Mouse (Mus musculus): ENCODE data around the gene Spata45. TPM values are rescaled to one million over a fixed set of nuclear protein-coding genes. Genes with fewer than 3 reads are reported as not detected.

The Spata45 gene
- polyA plus RNA-seq, 1 experiment from 2014 or later: not detected

DNA sequence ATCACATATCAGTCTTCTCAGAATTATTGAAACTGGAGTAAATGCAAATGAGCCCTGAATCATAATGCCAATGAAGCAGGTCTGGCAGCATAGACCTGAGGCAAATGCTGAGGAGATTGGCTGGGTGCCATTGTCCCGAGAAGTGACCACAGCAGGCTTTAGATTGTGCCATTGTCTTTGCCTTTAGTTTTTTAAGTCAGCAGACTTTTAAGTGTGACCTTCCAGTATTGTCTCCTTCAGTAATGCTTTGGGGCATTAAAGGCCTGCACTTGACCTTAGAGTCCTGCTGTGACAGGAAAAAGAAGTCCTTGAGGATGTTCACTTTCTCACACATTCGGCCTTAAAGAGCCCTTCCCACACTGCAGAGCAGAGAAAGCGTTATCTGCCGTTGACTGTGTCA is 33.8 kb downstream of the Spata45 start:
- H3K4me3 ChIP-seq (replicated peaks; ENCODE audit: low read length): no peak overlapping the region
- no peak overlapping the region for H3K9ac ChIP-seq
- no peaks in the 10 kb centered on the region for H3K4me1 ChIP-seq (replicated peaks; ENCODE audit: control insufficient read depth, insufficient read depth, low read length)
- DNase-seq (ENCODE audit: low spot score): no peak
- H3K36me3 ChIP-seq (replicated peaks; ENCODE audit: control insufficient read depth, insufficient read depth): peaks cover 8% of the 10 kb centered on the region; the same call in 1 of the 2 replicates
- H3K27ac ChIP-seq: no peak overlapping the region
- no peak overlapping the region for H3K4me2 ChIP-seq (replicated peaks)
- no peaks in the 10 kb centered on the region for H3K9me3 ChIP-seq (ENCODE audit: control insufficient read depth, low read length)
- no peaks in the 10 kb centered on the region for H3K27me3 ChIP-seq (ENCODE audit: control insufficient read depth, insufficient read depth, low read length)
- 87% methylated on average over 4 of the region's 4 CpGs for WGBS
- no peak for ATAC-seq (ENCODE audit: low FRiP score)

DNA sequence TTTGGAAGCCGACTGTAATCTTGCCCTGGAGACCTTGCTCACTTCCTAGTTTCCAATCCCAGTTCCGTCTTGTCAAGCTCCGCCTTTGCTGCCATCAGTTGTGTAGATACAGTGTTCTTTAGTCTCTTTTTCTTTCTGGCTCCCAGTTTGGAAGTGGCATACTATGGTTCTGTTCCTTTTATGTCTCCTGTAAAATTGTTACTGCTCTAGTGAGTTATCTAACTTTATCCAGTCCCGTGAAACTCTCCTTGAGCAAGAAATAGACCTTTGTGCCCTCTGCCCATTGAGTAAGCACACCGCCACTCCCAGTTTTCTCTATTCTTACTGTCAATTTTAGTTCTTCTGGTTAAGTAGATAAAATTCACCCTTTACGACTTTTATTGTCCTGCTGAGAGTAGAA is 35.2 kb downstream of the Spata45 start:
- Histone ChIP-seq H3K27me3 (ENCODE audit: control insufficient read depth, insufficient read depth, low read length) (no peaks in the 10 kb centered on the region), H3K4me2 (replicated peaks) (no peak overlapping the region), H3K4me1 (replicated peaks; ENCODE audit: control insufficient read depth, insufficient read depth, low read length) (no peaks in the 10 kb centered on the region), H3K4me3 (replicated peaks; ENCODE audit: low read length) (no peak overlapping the region), H3K9me3 (ENCODE audit: control insufficient read depth, low read length) (no peaks in the 10 kb centered on the region), H3K9ac (no peak overlapping the region), H3K27ac (no peak overlapping the region), H3K36me3 (replicated peaks; ENCODE audit: control insufficient read depth, insufficient read depth) (peaks cover 8% of the 10 kb centered on the region; the same call in 1 of the 2 replicates)
- no peak for ATAC-seq (ENCODE audit: low FRiP score)
- no peak for DNase-seq (ENCODE audit: low spot score)
- WGBS: 91% methylated on average over 6 of the region's 6 CpGs

DNA sequence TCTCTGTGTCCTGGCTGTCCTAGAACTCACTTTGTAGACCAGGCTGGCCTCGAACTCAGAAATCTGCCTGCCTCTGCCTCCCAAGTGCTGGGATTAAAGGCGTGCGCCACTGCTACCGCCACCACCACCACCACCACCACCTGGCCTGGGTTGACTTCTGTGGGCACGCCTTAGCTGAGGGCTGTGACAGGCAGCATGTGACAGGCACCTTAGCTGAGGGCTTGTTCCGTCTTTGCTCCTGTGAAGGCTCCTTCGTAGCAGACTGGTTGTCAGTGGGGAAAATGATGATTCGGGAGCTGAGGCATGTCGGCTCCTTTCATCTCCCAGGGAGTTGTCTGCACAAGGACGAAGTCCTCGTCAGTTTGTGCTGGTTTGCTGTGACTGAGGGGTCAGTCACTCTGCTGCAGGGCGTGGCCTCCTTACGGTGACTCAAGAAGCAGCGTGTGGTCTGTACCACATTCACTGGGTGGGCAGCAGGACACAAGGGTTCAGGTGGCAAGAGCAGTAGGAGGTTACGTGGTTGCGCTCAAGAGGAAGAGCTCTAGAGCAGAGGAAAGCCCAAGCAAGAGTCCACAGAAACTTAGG is 36.0 kb downstream of the Spata45 start:
- H3K4me1 ChIP-seq (replicated peaks; ENCODE audit: control insufficient read depth, insufficient read depth, low read length): no peaks in the 10 kb centered on the region
- ATAC-seq (ENCODE audit: low FRiP score): no peak
- H3K36me3 ChIP-seq (replicated peaks; ENCODE audit: control insufficient read depth, insufficient read depth): peaks cover 8% of the 10 kb centered on the region
- WGBS: 93% methylated on average over 16 of the region's 16 CpGs
- no peak for DNase-seq (ENCODE audit: low spot score)
- no peak overlapping the region for H3K27ac ChIP-seq
- no peak overlapping the region for H3K4me2 ChIP-seq (replicated peaks)
- no peaks in the 10 kb centered on the region for H3K9me3 ChIP-seq (ENCODE audit: control insufficient read depth, low read length)
- H3K4me3 ChIP-seq (replicated peaks; ENCODE audit: low read length): no peak overlapping the region
- H3K9ac ChIP-seq: no peak overlapping the region
- H3K27me3 ChIP-seq (ENCODE audit: control insufficient read depth, insufficient read depth, low read length): no peaks in the 10 kb centered on the region

DNA sequence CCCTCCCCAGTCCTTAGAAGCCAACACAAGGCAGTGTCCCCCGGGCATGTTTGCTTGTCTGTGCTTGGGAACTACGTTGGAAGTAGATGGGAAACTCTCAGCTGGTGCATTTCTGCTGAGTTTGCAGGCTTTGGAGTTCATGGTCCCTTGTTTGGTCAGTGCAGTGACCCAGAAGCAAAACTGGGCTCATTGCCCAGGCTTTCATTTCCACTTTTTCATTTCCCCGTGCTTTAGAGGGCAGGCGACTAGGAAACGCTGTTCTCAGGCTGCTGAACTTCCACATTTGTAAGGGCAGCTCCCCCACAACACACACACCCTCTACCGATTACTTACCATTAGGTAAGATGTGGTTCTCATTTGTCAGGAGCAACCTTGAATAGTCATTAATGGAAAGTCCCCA is 36.6 kb downstream of the Spata45 start:
- Histone ChIP-seq H3K27ac (no peak overlapping the region), H3K36me3 (replicated peaks; ENCODE audit: control insufficient read depth, insufficient read depth) (peaks cover 8% of the 10 kb centered on the region), H3K4me2 (replicated peaks) (no peak overlapping the region), H3K4me1 (replicated peaks; ENCODE audit: control insufficient read depth, insufficient read depth, low read length) (no peaks in the 10 kb centered on the region), H3K9me3 (ENCODE audit: control insufficient read depth, low read length) (no peaks in the 10 kb centered on the region), H3K27me3 (ENCODE audit: control insufficient read depth, insufficient read depth, low read length) (no peaks in the 10 kb centered on the region), H3K4me3 (replicated peaks; ENCODE audit: low read length) (no peak overlapping the region), H3K9ac (no peak overlapping the region)
- ATAC-seq (ENCODE audit: low FRiP score) (no peak), DNase-seq (ENCODE audit: low spot score) (no peak)
- WGBS: 78% methylated on average over 6 of the region's 6 CpGs

DNA sequence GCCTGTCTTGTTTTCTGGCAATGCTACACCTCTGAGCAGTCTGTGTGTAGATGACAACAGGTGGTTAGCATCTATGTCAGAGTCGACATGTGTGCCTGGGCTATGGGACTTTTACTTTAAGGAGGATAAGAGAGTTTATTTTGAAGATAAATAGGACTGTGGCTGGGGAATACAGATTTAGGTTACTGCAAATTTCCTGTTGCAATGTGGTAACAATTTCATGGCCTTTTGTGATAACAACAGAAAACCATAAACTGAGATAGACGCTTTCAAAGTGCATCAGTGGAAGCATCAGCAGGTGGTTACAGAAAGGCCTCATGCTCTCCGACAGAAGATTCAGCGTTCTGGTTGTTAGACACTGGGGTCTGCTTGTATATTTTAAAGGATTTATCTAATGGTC is 37.0 kb downstream of the Spata45 start:
- no peak overlapping the region for H3K27ac ChIP-seq
- H3K4me2 ChIP-seq (replicated peaks): no peak overlapping the region
- DNase-seq (ENCODE audit: low spot score) (no peak), ATAC-seq (ENCODE audit: low FRiP score) (no peak)
- no peaks in the 10 kb centered on the region for H3K9me3 ChIP-seq (ENCODE audit: control insufficient read depth, low read length)
- peaks cover 8% of the 10 kb centered on the region for H3K36me3 ChIP-seq (replicated peaks; ENCODE audit: control insufficient read depth, insufficient read depth)
- H3K9ac ChIP-seq: no peak overlapping the region
- WGBS: 90% methylated on average over 4 of the region's 4 CpGs
- no peak overlapping the region for H3K4me3 ChIP-seq (replicated peaks; ENCODE audit: low read length)
- no peaks in the 10 kb centered on the region for H3K4me1 ChIP-seq (replicated peaks; ENCODE audit: control insufficient read depth, insufficient read depth, low read length)
- no peaks in the 10 kb centered on the region for H3K27me3 ChIP-seq (ENCODE audit: control insufficient read depth, insufficient read depth, low read length)

DNA sequence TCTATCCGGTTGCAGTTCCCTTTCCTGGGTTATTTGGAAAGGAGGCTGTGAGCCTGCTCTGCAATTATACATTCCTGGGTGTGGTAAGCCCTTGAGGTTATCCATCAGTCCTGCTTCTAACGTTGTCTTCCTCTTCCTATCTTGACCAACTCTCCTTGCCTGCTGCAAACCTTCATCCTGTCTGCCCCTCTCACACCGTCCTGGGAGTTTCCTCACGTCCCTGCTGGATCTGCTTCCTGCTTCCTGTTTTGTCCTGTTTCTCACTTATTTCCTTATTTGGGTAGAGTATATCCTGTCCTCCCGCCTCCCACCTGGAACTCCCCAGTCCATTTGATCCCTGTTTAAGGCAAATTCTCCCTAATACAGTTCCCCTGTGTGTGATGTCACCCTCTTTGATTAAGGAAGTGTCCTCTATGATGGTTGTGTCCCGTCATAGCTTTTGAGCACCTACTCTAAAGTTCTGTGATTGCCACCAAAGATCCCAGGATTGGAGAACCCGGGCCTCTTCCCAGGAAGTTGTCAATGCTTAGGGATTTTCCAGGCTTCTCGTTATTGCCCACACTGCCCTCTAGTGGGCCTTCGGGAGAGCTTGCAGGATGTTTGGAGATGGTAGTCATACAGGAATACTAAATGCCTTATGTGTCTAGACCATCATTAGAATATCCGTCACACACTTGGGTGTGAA is 38.9 kb downstream of the Spata45 start:
- H3K9ac ChIP-seq: no peak overlapping the region
- no peak for ATAC-seq (ENCODE audit: low FRiP score)
- no peak overlapping the region for H3K27ac ChIP-seq
- no peaks in the 10 kb centered on the region for H3K4me1 ChIP-seq (replicated peaks; ENCODE audit: control insufficient read depth, insufficient read depth, low read length)
- no peak overlapping the region for H3K4me2 ChIP-seq (replicated peaks)
- DNase-seq (ENCODE audit: low spot score): peak; percentile 80
- H3K27me3 ChIP-seq (ENCODE audit: control insufficient read depth, insufficient read depth, low read length): no peaks in the 10 kb centered on the region
- H3K4me3 ChIP-seq (replicated peaks; ENCODE audit: low read length): no peak overlapping the region
- peaks cover 3% of the 10 kb centered on the region for H3K36me3 ChIP-seq (replicated peaks; ENCODE audit: control insufficient read depth, insufficient read depth)
- H3K9me3 ChIP-seq (ENCODE audit: control insufficient read depth, low read length): no peaks in the 10 kb centered on the region
- 66% methylated on average over 10 of the region's 10 CpGs for WGBS

DNA sequence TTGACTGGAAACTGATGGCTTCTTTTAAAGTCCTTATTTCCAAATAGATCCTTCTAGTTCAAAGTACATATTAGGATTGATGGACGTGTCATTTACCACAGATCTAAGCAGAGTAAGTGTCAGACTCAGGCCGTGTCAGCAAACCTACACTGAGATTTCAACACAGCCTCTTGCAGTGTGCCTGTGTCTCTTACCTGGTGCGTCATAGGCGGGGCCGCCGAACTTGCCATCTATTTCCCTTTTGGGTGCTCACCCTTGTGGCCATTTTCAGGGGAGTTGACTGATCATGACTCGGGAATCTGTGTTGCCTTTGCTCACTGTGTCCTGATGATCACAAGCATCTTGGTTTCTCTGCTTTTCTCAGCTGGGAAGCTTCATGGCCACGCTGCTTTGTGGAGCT is 46.8 kb downstream of the Spata45 start:
- H3K9ac ChIP-seq: no peak overlapping the region
- H3K27ac ChIP-seq: no peak overlapping the region
- DNase-seq (ENCODE audit: low spot score): no peak
- no peaks in the 10 kb centered on the region for H3K4me1 ChIP-seq (replicated peaks; ENCODE audit: control insufficient read depth, insufficient read depth, low read length)
- WGBS: 94% methylated on average over 8 of the region's 8 CpGs
- no peaks in the 10 kb centered on the region for H3K27me3 ChIP-seq (ENCODE audit: control insufficient read depth, insufficient read depth, low read length)
- H3K4me2 ChIP-seq (replicated peaks): no peak overlapping the region
- no peaks in the 10 kb centered on the region; the same call in 1 of the 2 replicates for H3K36me3 ChIP-seq (replicated peaks; ENCODE audit: control insufficient read depth, insufficient read depth)
- H3K4me3 ChIP-seq (replicated peaks; ENCODE audit: low read length): no peak overlapping the region
- no peak for ATAC-seq (ENCODE audit: low FRiP score)
- no peaks in the 10 kb centered on the region for H3K9me3 ChIP-seq (ENCODE audit: control insufficient read depth, low read length)

DNA sequence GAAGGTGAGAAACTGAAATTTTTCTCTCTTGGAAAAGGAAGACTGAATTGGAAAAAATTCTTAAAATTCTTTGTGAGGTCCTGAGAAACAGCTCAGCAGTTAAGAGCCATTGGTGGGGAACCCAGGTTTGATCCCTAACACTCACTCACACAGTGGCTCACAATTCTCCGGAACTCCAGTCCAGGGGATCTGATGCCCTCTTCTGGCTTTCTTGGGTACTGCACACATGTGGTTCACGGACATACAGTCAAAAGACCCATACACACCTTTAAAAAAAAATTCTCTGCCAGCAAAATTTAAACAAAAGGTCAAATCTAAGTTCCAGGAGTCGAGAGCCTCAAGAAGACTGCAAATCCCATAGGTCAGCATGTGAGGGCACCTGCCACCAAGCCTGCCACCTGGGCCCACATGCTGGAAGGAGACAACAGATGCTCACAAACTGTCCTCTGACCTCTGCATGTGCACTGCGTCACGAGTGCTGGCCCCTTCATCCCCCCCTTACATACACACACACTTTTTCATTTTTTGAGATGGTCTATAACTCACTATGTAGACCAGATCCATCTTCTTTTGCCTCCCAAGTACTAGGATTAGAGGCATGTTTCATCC is 48.6 kb downstream of the Spata45 start:
- ATAC-seq (ENCODE audit: low FRiP score): no peak
- Histone ChIP-seq H3K36me3 (replicated peaks; ENCODE audit: control insufficient read depth, insufficient read depth) (no peaks in the 10 kb centered on the region; the same call in 1 of the 2 replicates), H3K4me3 (replicated peaks; ENCODE audit: low read length) (no peak overlapping the region), H3K4me1 (replicated peaks; ENCODE audit: control insufficient read depth, insufficient read depth, low read length) (no peaks in the 10 kb centered on the region), H3K9ac (no peak overlapping the region), H3K4me2 (replicated peaks) (no peak overlapping the region), H3K27ac (no peak overlapping the region), H3K9me3 (ENCODE audit: control insufficient read depth, low read length) (no peaks in the 10 kb centered on the region), H3K27me3 (ENCODE audit: control insufficient read depth, insufficient read depth, low read length) (no peaks in the 10 kb centered on the region)
- WGBS: 80% methylated on average over 5 of the region's 5 CpGs
- DNase-seq (ENCODE audit: low spot score): peak; percentile 57

DNA sequence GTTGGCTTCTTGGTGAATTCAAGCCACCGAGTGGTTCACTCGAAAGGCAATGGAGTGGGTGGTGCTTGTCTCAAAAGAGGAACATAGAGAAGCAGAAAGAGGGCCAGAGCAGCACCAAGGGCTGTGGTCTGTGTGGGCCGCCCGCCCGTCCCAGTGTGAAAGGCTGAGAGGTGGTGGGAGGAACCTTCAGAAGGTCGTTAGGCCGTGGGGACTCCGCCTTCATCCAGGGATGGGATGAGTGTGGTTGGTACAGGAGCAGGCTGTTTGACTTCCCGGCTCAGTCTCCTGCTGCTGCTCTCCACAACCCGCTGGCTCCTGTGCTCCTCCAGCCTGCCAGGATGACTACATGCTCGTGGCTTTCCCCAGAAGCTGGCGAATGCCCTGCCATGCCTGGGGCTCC is 49.2 kb downstream of the Spata45 start:
- no peaks in the 10 kb centered on the region for H3K4me1 ChIP-seq (replicated peaks; ENCODE audit: control insufficient read depth, insufficient read depth, low read length)
- H3K36me3 ChIP-seq (replicated peaks; ENCODE audit: control insufficient read depth, insufficient read depth): no peaks in the 10 kb centered on the region
- DNase-seq (ENCODE audit: low spot score) (no peak), ATAC-seq (ENCODE audit: low FRiP score) (no peak)
- no peaks in the 10 kb centered on the region for H3K9me3 ChIP-seq (ENCODE audit: control insufficient read depth, low read length)
- H3K9ac ChIP-seq: no peak overlapping the region
- WGBS: 86% methylated on average over 12 of the region's 12 CpGs
- H3K27ac ChIP-seq: no peak overlapping the region
- no peak overlapping the region for H3K4me3 ChIP-seq (replicated peaks; ENCODE audit: low read length)
- H3K27me3 ChIP-seq (ENCODE audit: control insufficient read depth, insufficient read depth, low read length): no peaks in the 10 kb centered on the region
- H3K4me2 ChIP-seq (replicated peaks): no peak overlapping the region
